Mouse (Mus musculus) gastrocnemius, adult 8-10 months (tissue): Measurements from ENCODE around the gene Atxn2. TPM values are rescaled to one million over a fixed set of nuclear protein-coding genes. Genes with fewer than 3 reads are reported as not detected.

Experiments used
- DNase-seq, 2 experiments: peaks; one replicate each; pipeline ENCODE4 v3.0.0; 2022; ENCODE audit warnings: low spot score in 2 of 2
- total RNA-seq, 4 experiments: library from RNA; stranded (reverse); gene quantifications; 2 replicates each; pipeline ENCODE4 v1.2.4; 2022

The Atxn2 gene
- total RNA-seq, 4 experiments from 2014 or later, result 82.6 to 108 (median 88.6) TPM

- no peak for DNase-seq
These were observed 104.8 kb downstream of the Atxn2 start for GRCm38 (mm10) chr5:121815867-121816380.

GRCm38 (mm10) chr5:121816611-121817010 lies 105.5 kb downstream of the Atxn2 start:
- DNase-seq, result no peak

GRCm38 (mm10) chr5:121817551-121817950 lies 106.4 kb downstream of the Atxn2 start:
- no peak for DNase-seq

GRCm38 (mm10) chr5:121818401-121818800 lies 107.3 kb downstream of the Atxn2 start:
- DNase-seq, result no peak

GRCm38 (mm10) chr5:121818862-121819261 lies 107.7 kb downstream of the Atxn2 start:
- no peak for DNase-seq

- DNase-seq, result no peak
These were observed 108.4 kb downstream of the Atxn2 start for GRCm38 (mm10) chr5:121819559-121819958.

GRCm38 (mm10) chr5:121820161-121820560 lies 109.0 kb downstream of the Atxn2 start:
- DNase-seq, result no peak

- no peak for DNase-seq
These were observed 109.5 kb downstream of the Atxn2 start for GRCm38 (mm10) chr5:121820657-121821056.

- no peak for DNase-seq
These were observed 110.0 kb downstream of the Atxn2 start for GRCm38 (mm10) chr5:121821116-121821515.

GRCm38 (mm10) chr5:121821552-121821951 lies 110.4 kb downstream of the Atxn2 start:
- no peak for DNase-seq

- DNase-seq, result no peak
These were observed 111.8 kb downstream of the Atxn2 start for GRCm38 (mm10) chr5:121822786-121823505.

- DNase-seq, result no peak
These were observed 112.5 kb downstream of the Atxn2 start for GRCm38 (mm10) chr5:121823668-121824067.

GRCm38 (mm10) chr5:121824121-121824520 lies 113.0 kb downstream of the Atxn2 start:
- DNase-seq, result no peak

- no peak for DNase-seq
These were observed 114.5 kb downstream of the Atxn2 start for GRCm38 (mm10) chr5:121825606-121826005.

GRCm38 (mm10) chr5:121827876-121828275 lies 116.7 kb downstream of the Atxn2 start:
- DNase-seq, result no peak

GRCm38 (mm10) chr5:121828491-121829432 lies 117.6 kb downstream of the Atxn2 start:
- peak in 1 of 2 experiments; percentile 46 for DNase-seq

- no peak for DNase-seq
These were observed 120.0 kb downstream of the Atxn2 start for GRCm38 (mm10) chr5:121831002-121831601.

- no peak for DNase-seq
These were observed 121.4 kb downstream of the Atxn2 start for GRCm38 (mm10) chr5:121832376-121833155.

GRCm38 (mm10) chr5:121833159-121833558 lies 122.0 kb downstream of the Atxn2 start:
- DNase-seq, result no peak

- DNase-seq, result peak; percentile 40 to 60
These were observed 122.6 kb downstream of the Atxn2 start for GRCm38 (mm10) chr5:121833572-121834240.
